Mouse (Mus musculus) intestine, postnatal 0 days (tissue): ENCODE results near the gene Dnmt1. TPM values are rescaled to one million over a fixed set of nuclear protein-coding genes. Genes with fewer than 3 reads are reported as not detected.

ENCODE experiments used
- ATAC-seq: fragments of 200-750 bp; cut with Nextera tagmentation; 2 replicates; pipeline ENCODE4 v1.8.0; 2017; ENCODE audit warnings: mild to moderate bottlenecking, moderate TSS enrichment, moderate library complexity
- H3K27ac ChIP-seq: fragments of 300-500 bp; sonication (generic); 2 replicates; pipeline ENCODE4 v1.5.1; 2014; ENCODE audit warnings: mild to moderate bottlenecking, low read depth, low read length, moderate library complexity
- H3K27me3 ChIP-seq: fragments of 300-500 bp; sonication (generic); replicated peaks from 2 replicates; pipeline ENCODE4 v1.6.1; 2014; ENCODE audit warnings: low read length, mixed read lengths; ENCODE audit not compliant: control insufficient read depth, insufficient read depth
- H3K36me3 ChIP-seq: fragments of 300-500 bp; sonication (generic); 2 replicates; pipeline ENCODE4 v1.6.1; 2014; ENCODE audit warnings: mild to moderate bottlenecking, moderate library complexity; ENCODE audit not compliant: control insufficient read depth, insufficient read depth
- H3K4me1 ChIP-seq: fragments of 300-500 bp; sonication (generic); replicated peaks from 2 replicates; pipeline ENCODE4 v1.6.1; 2014; ENCODE audit warnings: antibody characterized with exemption, low read length, mixed read lengths; ENCODE audit not compliant: control insufficient read depth, insufficient read depth
- H3K4me2 ChIP-seq: fragments of 300-500 bp; sonication (generic); replicated peaks from 2 replicates; pipeline ENCODE4 v1.6.1; 2014; ENCODE audit warnings: low read depth, mild to moderate bottlenecking, moderate library complexity
- H3K4me3 ChIP-seq: fragments of 300-500 bp; sonication (generic); 2 replicates; pipeline ENCODE4 v1.5.1; 2014; ENCODE audit warnings: low read depth, low read length
- H3K9ac ChIP-seq: fragments of 300-500 bp; sonication (generic); 2 replicates; pipeline ENCODE4 v1.6.1; 2014; ENCODE audit warnings: mild to moderate bottlenecking, low read depth, low read length
- H3K9me3 ChIP-seq: fragments of 300-500 bp; sonication (generic); 2 replicates; pipeline ENCODE4 v1.6.1; 2016; ENCODE audit warnings: mixed run types; ENCODE audit not compliant: control insufficient read depth
- CTCF ChIP-seq: sonication (generic); IDR thresholded peaks from 2 replicates; pipeline ENCODE4 v1.5.1; 2016; ENCODE audit warnings: low read depth, mild to moderate bottlenecking, control low read depth, antibody characterized with exemption, moderate library complexity
- WGBS: fragments of 180-500 bp; shearing (Covaris S2); extraction: QIAGEN DNeasy Blood & Tissue Kit; methylation state at CpG from one replicate; pipeline ENCODE4 v1.1.7; 2014; 5-methylcytosine and 5-hydroxymethylcytosine counted together
- polyA plus RNA-seq: library from polyadenylated mRNA; unstranded; fragments of >200 nt; fragmentation: Nextera tagmentation; extraction: Ambion mirVana; gene quantifications from 2 replicates; pipeline ENCODE4 v1.2.1, GENCODE M21; 2015

Dnmt1 gene
- polyA plus RNA-seq, 1 experiment from 2014 or later = 19.2 TPM

- TF ChIP-seq CTCF = no peak
- no peaks in the 10 kb centered on the region; the same call in 1 of the 2 replicates for H3K4me1 ChIP-seq
- H3K9ac ChIP-seq = no peak overlapping the region
- WGBS = 37% methylated on average over 7 of the region's 7 CpGs
- H3K27ac ChIP-seq = no peak overlapping the region
- H3K9me3 ChIP-seq = no peaks in the 10 kb centered on the region
- no peak overlapping the region for H3K4me2 ChIP-seq
- no peak for ATAC-seq
- H3K36me3 ChIP-seq = no peaks in the 10 kb centered on the region
- H3K4me3 ChIP-seq = no peak overlapping the region
- no peaks in the 10 kb centered on the region for H3K27me3 ChIP-seq
Observed at GRCm38 (mm10) chr9:20987953-20988352, 28.3 kb upstream of the Dnmt1 start.

DNA sequence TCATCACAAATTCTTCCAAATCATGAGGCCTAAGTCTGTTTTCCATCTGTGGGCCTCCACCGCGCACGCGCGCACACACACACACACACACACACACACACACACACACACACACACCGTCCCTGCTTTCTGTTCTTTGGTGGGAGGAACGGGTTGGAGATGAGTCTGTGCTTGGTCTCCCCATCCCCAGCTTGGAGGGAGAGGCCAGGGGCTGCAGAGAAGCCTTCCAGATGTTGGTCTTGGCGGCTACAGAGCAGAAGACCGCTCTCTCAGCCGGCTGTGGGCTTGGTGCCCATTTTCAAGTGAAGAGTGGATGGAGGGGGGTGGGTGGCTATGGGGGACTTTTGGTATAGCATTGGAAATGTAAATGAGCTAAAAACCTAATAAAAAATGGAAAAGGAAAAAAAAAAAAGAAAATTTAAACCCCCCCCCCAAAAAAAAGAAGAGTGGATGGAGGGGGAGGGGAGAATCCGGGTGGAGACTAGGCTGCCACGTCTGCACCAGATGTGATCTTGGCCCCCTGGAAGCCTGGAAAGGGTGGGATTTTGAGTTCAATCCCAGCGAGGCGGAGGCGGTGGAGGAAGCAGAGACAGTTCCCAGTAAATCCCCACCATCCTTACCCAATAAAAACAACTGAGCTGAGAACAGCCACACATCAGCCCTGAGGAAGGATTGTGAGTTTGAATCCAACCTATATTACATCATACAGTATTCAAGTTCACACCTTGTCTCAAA lies 27.4 kb upstream of the Dnmt1 start:
- Histone ChIP-seq H3K36me3 (no peaks in the 10 kb centered on the region), H3K4me3 (no peak overlapping the region), H3K4me1 (no peaks in the 10 kb centered on the region; the same call in 1 of the 2 replicates), H3K9me3 (no peaks in the 10 kb centered on the region), H3K9ac (no peak overlapping the region), H3K4me2 (no peak overlapping the region), H3K27ac (no peak overlapping the region; the same call in 1 of the 2 replicates), H3K27me3 (no peaks in the 10 kb centered on the region)
- ATAC-seq = 0 out of 2 replicates have a peak, but pooled peaks have one; percentile 37
- no peak for TF ChIP-seq CTCF
- 58% methylated on average over 15 of the region's 15 CpGs for WGBS

DNA sequence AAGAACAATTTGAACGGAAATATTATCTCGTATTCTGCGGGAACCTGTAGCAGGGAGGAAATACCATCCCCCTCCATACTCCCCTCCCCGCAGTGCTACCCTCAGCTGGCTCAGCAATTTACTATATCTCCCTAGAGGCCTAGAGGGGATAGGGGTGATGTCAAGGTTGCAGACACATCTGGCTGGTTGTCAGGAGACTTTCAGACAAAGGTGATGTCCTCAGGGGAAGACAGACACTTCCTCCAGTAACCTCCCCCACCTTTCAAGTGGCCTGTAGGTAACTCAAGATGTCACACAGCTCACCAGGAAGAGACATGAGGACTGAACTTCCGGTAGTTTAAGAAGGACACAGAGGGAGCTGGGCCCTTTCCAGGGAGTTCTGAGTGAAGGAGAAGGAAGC lies 23.5 kb upstream of the Dnmt1 start:
- no peak for TF ChIP-seq CTCF
- Histone ChIP-seq H3K9ac (no peak overlapping the region), H3K4me3 (no peak overlapping the region), H3K4me2 (no peak overlapping the region), H3K4me1 (no peaks in the 10 kb centered on the region; the same call in 1 of the 2 replicates), H3K36me3 (no peaks in the 10 kb centered on the region), H3K27ac (no peak overlapping the region), H3K27me3 (no peaks in the 10 kb centered on the region), H3K9me3 (no peaks in the 10 kb centered on the region)
- ATAC-seq = no peak
- WGBS = 54% methylated on average over 5 of the region's 5 CpGs

GRCm38 (mm10) chr9:20982171-20982570 lies 22.5 kb upstream of the Dnmt1 start:
- Histone ChIP-seq H3K4me3 (no peak overlapping the region), H3K27me3 (no peaks in the 10 kb centered on the region), H3K9ac (no peak overlapping the region), H3K4me2 (no peak overlapping the region), H3K36me3 (no peaks in the 10 kb centered on the region), H3K4me1 (no peaks in the 10 kb centered on the region; the same call in 1 of the 2 replicates), H3K9me3 (no peaks in the 10 kb centered on the region), H3K27ac (no peak overlapping the region)
- no peak for ATAC-seq
- TF ChIP-seq CTCF = no peak
- 75% methylated on average over 3 of the region's 3 CpGs for WGBS

DNA sequence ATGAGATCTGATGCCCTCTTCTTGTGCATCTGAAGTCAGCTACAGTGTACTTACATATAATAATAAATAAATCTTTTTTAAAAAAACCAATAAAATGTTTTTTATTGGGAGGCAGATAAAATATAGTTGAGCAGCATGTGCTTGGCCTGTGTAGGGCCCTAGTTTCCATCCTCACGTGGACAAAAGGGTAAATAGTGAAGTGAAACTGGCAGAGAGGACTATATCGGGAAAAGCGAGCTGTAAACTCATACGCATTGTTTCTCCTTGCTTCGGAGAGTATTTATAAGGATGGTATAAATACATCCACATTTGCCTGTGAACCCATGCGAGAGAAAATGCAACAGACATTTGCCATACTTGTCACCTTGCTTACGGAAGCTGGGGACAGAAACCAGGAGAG lies 20.1 kb upstream of the Dnmt1 start:
- H3K4me3 ChIP-seq = no peak overlapping the region
- no peaks in the 10 kb centered on the region for H3K36me3 ChIP-seq
- no peak for TF ChIP-seq CTCF
- H3K4me2 ChIP-seq = no peak overlapping the region
- H3K9me3 ChIP-seq = no peaks in the 10 kb centered on the region
- no peak overlapping the region for H3K27ac ChIP-seq
- ATAC-seq = no peak
- H3K9ac ChIP-seq = no peak overlapping the region
- WGBS = 80% methylated on average over 7 of the region's 7 CpGs
- peaks cover 9% of the 10 kb centered on the region; the same call in 1 of the 2 replicates for H3K4me1 ChIP-seq
- H3K27me3 ChIP-seq = no peaks in the 10 kb centered on the region

DNA sequence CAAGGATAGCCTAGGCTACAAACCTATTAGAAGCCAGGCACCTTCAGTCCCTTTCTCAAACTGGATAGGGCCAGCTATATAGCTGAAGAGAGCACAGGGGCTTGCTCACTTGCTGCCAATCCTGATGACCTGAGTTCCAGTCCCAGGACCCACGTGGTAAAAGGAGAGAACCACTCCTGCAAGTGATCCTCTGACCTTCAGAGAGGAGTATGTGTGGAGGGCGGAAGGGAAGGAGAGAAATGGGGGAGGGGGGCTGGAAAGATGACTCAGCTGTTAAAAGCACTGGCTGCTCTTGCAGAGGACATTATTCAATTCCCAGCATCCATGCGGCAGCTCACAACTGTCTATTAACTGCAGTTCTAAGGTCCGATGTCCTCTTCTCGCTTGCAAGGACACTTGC lies 19.5 kb upstream of the Dnmt1 start:
- TF ChIP-seq CTCF = no peak
- H3K9me3 ChIP-seq = no peaks in the 10 kb centered on the region
- no peak overlapping the region for H3K4me2 ChIP-seq
- peaks cover 9% of the 10 kb centered on the region; the same call in 1 of the 2 replicates for H3K4me1 ChIP-seq
- H3K27me3 ChIP-seq = no peaks in the 10 kb centered on the region
- H3K36me3 ChIP-seq = no peaks in the 10 kb centered on the region
- H3K4me3 ChIP-seq = no peak overlapping the region
- no peak overlapping the region for H3K9ac ChIP-seq
- no peak overlapping the region for H3K27ac ChIP-seq
- no peak for ATAC-seq
- WGBS = 63% methylated on average over 5 of the region's 5 CpGs
